In the genomic region with DNA sequence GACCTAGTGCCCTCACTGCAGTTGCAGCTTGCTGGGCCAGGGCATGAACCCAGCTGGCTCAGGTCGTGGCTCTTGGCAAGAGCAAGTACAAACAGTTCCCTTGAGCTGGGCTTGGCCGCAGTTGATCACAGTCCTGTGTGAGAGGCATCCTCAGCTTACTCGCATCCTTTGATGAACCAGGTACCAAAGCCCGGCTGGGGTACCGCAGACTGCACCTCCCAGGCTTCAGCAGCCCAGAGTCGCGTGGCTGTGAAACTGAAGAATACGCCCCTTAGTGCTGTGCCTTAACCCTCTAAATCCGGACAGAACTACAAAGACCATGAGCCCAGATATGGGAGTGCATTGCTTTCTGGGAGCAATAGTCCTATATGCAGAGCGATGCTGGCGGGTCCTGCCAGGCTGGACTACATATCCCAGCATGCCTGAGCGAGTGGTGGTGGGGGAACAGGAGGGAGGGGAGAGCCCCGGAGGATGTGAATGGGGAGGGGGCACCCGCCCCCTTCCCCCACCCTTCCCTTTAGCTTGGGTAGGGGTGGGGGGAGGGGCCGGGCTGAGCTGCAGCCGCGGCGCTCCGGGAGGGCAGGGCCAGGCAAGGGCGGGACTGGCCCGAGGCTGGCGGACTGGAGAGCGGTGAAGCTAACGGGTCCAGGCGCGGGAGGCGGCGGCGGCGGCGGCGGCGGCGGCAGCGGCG, we compare ENCODE assay signal across 8 mouse cellular contexts. TPM values are rescaled to one million over a fixed set of nuclear protein-coding genes. Genes with fewer than 3 reads are reported as not detected.
A peak's percentile ranks its signal among the peaks of the same experiment; 100 is the strongest.
DNase-seq lines count a peak whose midpoint lies in the region; ATAC-seq and TF ChIP-seq lines count a peak whose summit lies in the region.

Gene St3gal2, plus strand, starts transcription at position 582 of the 691 bp plus-strand sequence.

- TF ChIP-seq CTCF in brain, embryonic 14.5 days (IDR thresholded peaks at IDR 0.05; ENCODE audit: borderline replicate concordance, extremely low read depth, insufficient read depth, insufficient read length), result no peak

- peak within 1 kb of the TSS; percentile 82 for H3K27ac ChIP-seq in heart, embryonic 11.5 days (ENCODE audit: low read depth, low read length)
- H3K27ac ChIP-seq in kidney, embryonic 15.5 days, result peak within 1 kb of the TSS; percentile 84

- DNase-seq in CD4-positive helper T cell, adult 2 months (ENCODE audit: low read depth, low spot score), result peak; percentile 89
- peak; percentile 99 for DNase-seq in brain, embryonic 14.5 days (ENCODE audit: low read depth)
- DNase-seq in liver, result peak; percentile 89
- DNase-seq in spleen, postnatal 36 days (ENCODE audit: low spot score in 2 of 2), result peak; percentile 91 to 92

- peak; percentile 95 for ATAC-seq in heart, embryonic 11.5 days (replicated peaks; ENCODE audit: insufficient number of reproducible peaks, low FRiP score, low TSS enrichment)
- ATAC-seq in kidney, embryonic 15.5 days (replicated peaks; ENCODE audit: low FRiP score), result peak; percentile 96
- ATAC-seq in monocyte, adult 5-6 weeks (replicated peaks; ENCODE audit: insufficient number of reproducible peaks, low FRiP score, low TSS enrichment, poor library complexity, severe bottlenecking), result peak; percentile 95

- H3K4me2 ChIP-seq in heart, embryonic 11.5 days, result peak within 1 kb of the TSS; percentile 97
- peak within 1 kb of the TSS; percentile 84 for H3K4me2 ChIP-seq in kidney, embryonic 15.5 days

- H3K4me3 ChIP-seq in erythroblast, embryonic 14.5 days (replicated peaks), result peak within 1 kb of the TSS; percentile 86
- H3K4me3 ChIP-seq in heart, embryonic 11.5 days (ENCODE audit: low read depth, low read length), result peak within 1 kb of the TSS; percentile 84
- H3K4me3 ChIP-seq in kidney, embryonic 15.5 days (replicated peaks), result peak within 1 kb of the TSS; percentile 91

- H3K9me3 ChIP-seq in erythroblast, embryonic 14.5 days (ENCODE audit: control insufficient read depth, low read length), result no peaks in the 10 kb centered on the region
- no peaks in the 10 kb centered on the region for H3K9me3 ChIP-seq in heart, embryonic 11.5 days (replicated peaks; ENCODE audit: control insufficient read depth, low read length)
- no peaks in the 10 kb centered on the region for H3K9me3 ChIP-seq in kidney, embryonic 15.5 days (replicated peaks)

- no peaks in the 10 kb centered on the region for H3K27me3 ChIP-seq in erythroblast, embryonic 14.5 days (ENCODE audit: control insufficient read depth)
- no peaks in the 10 kb centered on the region for H3K27me3 ChIP-seq in heart, embryonic 11.5 days (ENCODE audit: control insufficient read depth, insufficient read depth, low read length)
- H3K27me3 ChIP-seq in kidney, embryonic 15.5 days, result no peaks in the 10 kb centered on the region

- TF ChIP-seq POLR2A in brain, embryonic 14.5 days (IDR thresholded peaks at IDR 0.05; ENCODE audit: borderline replicate concordance, extremely low read depth, insufficient read depth, insufficient read length, poor library complexity, severe bottlenecking), result peak; percentile 72

- H3K36me3 ChIP-seq in erythroblast, embryonic 14.5 days (ENCODE audit: control insufficient read depth), result peaks cover 36% of the 10 kb centered on the region
- no peaks in the 10 kb centered on the region for H3K36me3 ChIP-seq in heart, embryonic 11.5 days (ENCODE audit: control insufficient read depth, insufficient read depth, low read length)
- H3K36me3 ChIP-seq in kidney, embryonic 15.5 days, result peaks cover 9% of the 10 kb centered on the region; the same call in 1 of the 2 replicates

- peaks cover 68% of the 10 kb centered on the region for H3K4me1 ChIP-seq in erythroblast, embryonic 14.5 days (ENCODE audit: control insufficient read depth)
- peaks cover 24% of the 10 kb centered on the region for H3K4me1 ChIP-seq in heart, embryonic 11.5 days (ENCODE audit: control insufficient read depth, insufficient read depth, low read length)
- peaks cover 45% of the 10 kb centered on the region for H3K4me1 ChIP-seq in kidney, embryonic 15.5 days

- H3K9ac ChIP-seq in heart, embryonic 11.5 days (ENCODE audit: low read depth, low read length), result peak within 1 kb of the TSS; percentile 93
- H3K9ac ChIP-seq in kidney, embryonic 15.5 days, result peak within 1 kb of the TSS; percentile 88

- 1% methylated on average over 14 of the region's 36 CpGs for WGBS in heart, embryonic 11.5 days (ENCODE audit: insufficient replicate concordance)
- WGBS in kidney, embryonic 15.5 days, result under 1% methylated on average over 25 of the region's 36 CpGs

RNA-seq across cellular contexts. Expression of gene St3gal2, which starts in this region (rescaled TPM):
- 30.1 and 39.7 TPM in 2 replicates for polyA plus RNA-seq in brain, embryonic 14.5 days (2012; rRNA removed)
- 8.8 and 11.7 TPM in 2 replicates for polyA plus RNA-seq in erythroblast, embryonic 14.5 days (2012)
- 11.9 TPM in 2 replicates for polyA plus RNA-seq in heart, embryonic 11.5 days (2014; fragmentation: Nextera tagmentation; extraction: Ambion mirVana)
- polyA plus RNA-seq in kidney, embryonic 15.5 days (2015; fragmentation: Nextera tagmentation; extraction: Ambion mirVana), result 25.2 and 27.4 TPM in 2 replicates
- 3.6 to 10.5 TPM (median 5.7 TPM) in 3 replicates for total RNA-seq in monocyte, adult 5-6 weeks (2017)

Comparison
In these comparisons a context has a peak if more than half of its experiments do, and no peak if none do; other contexts are left out.
1. Peak in every context shown above with its lines: DNase-seq, ATAC-seq, H3K4me3 ChIP-seq and H3K27ac ChIP-seq.